Mouse (Mus musculus): ENCODE data around the gene Akap14. TPM values are rescaled to one million over a fixed set of nuclear protein-coding genes. Genes with fewer than 3 reads are reported as not detected.

The Akap14 gene
- polyA plus RNA-seq, 1 experiment, result 0.13 TPM

DNA sequence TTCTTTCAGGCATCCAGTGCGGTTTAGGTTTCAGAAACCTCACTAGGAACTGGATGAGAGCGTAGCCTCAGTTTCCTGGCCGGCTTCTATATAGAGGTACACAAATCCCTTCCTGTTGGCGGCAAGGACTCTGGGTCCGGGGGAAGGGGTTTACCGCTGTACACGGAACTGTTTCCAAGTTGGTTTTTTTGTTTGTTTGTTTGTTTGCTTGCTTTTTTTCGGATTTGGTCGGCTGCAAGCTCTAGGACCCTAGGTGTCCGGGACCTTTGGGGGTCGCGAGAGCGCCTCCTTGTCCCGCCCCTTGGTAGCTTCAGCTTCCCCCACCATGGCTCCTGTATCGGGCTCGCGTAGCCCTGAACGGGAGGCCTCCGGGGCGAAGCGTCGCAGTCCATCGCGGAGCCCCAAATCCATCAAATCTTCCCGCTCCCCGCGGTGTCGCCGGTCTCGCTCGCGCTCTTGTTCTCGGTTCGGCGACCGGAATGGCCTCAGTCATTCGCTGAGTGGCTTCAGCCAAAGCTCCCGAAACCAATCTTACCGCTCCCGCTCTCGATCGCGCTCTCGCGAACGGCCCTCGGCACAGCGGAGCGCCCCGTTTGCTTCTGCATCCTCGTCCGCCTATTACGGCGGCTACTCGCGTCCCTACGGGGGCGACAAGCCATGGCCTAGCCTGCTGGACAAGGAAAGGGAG lies 41.8 kb downstream of the Akap14 start, which contains the start of gene Nkap:
Gene Nkap, plus strand, starts transcription at position 125 of the 688 bp plus-strand sequence.
- TF ChIP-seq CTCF (IDR thresholded peaks at IDR 0.05; ENCODE audit: borderline replicate concordance, control insufficient read depth, extremely low read depth, insufficient read depth, low read length, poor library complexity) (no peak), POLR2A (IDR thresholded peaks at IDR 0.05; ENCODE audit: control insufficient read depth, extremely low read depth, insufficient read depth, low read length, poor library complexity) (no peak; the same call in 1 of the 2 replicates)
- WGBS, result 2% methylated on average over 49 of the region's 58 CpGs
- DNase-seq, result peak; percentile 68

DNA sequence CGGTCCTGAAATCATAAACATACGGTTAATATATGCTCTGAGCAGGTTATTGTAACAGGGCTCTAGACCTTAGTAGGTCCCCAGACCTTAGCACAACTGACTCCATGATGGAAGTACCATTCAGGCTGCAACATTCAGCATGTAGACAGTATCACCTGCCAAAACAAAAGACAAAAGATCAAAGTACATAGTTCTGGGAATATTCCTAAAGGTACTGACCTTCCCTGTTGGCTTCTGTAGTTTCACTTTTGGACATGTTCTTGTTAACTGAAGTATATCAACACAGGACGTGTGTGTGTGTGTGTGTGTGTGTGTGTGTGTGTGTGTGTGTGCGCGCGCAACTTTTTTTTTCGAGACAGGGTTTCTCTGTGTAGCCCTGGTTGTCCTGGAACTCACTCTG lies 43.1 kb downstream of the Akap14 start:
- TF ChIP-seq CTCF (IDR thresholded peaks at IDR 0.05; ENCODE audit: borderline replicate concordance, control insufficient read depth, extremely low read depth, insufficient read depth, low read length, poor library complexity) (no peak), POLR2A (IDR thresholded peaks at IDR 0.05; ENCODE audit: control insufficient read depth, extremely low read depth, insufficient read depth, low read length, poor library complexity) (no peak)
- H3K36me3 ChIP-seq (ENCODE audit: control insufficient read depth, insufficient read depth, low read length), result no peaks in the 10 kb centered on the region
- no peak overlapping the region for H3K27ac ChIP-seq (ENCODE audit: control insufficient read depth, insufficient read depth, low read length)
- peaks cover 5% of the 10 kb centered on the region for H3K4me1 ChIP-seq (replicated peaks; ENCODE audit: control insufficient read depth, insufficient read depth, low read length)
- H3K4me3 ChIP-seq (ENCODE audit: control insufficient read depth, insufficient read depth, low read length), result no peak overlapping the region
- no peaks in the 10 kb centered on the region for H3K27me3 ChIP-seq (ENCODE audit: control insufficient read depth, insufficient read depth, low read length)
- DNase-seq, result no peak
- 96% methylated on average over 7 of the region's 7 CpGs for WGBS

More for the DNA sequence above, 41.8 kb downstream of the Akap14 start, which contains the start of gene Nkap:
- Histone ChIP-seq H3K4me3 (ENCODE audit: control insufficient read depth, insufficient read depth, low read length) (peak within 1 kb of the TSS; percentile 94), H3K4me1 (replicated peaks; ENCODE audit: control insufficient read depth, insufficient read depth, low read length) (peaks cover 5% of the 10 kb centered on the region), H3K36me3 (ENCODE audit: control insufficient read depth, insufficient read depth, low read length) (no peaks in the 10 kb centered on the region), H3K27ac (ENCODE audit: control insufficient read depth, insufficient read depth, low read length) (peak within 1 kb of the TSS; percentile 79), H3K27me3 (ENCODE audit: control insufficient read depth, insufficient read depth, low read length) (no peaks in the 10 kb centered on the region)

DNA sequence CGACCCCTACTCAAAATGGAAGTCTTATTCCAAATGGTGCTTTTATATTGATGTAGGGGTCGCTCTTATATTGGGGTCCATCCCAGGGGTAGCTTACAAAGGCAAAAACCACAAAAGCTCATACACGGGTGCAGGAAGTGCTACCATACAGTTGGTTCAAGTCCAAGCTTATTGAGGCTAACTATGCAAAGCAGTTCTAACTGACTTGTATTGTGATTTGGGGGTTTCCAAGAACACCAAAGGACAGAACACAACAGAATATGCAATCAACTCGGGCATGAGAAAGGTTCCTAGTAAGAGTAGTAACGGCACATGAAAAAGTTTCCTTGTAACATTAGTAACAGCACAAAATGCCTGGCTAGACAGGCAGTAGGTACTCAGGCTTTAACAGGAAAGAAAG lies 48.4 kb downstream of the Akap14 start:
- Histone ChIP-seq H3K4me1 (replicated peaks; ENCODE audit: control insufficient read depth, insufficient read depth, low read length) (no peaks in the 10 kb centered on the region; the same call in 1 of the 2 replicates), H3K27me3 (ENCODE audit: control insufficient read depth, insufficient read depth, low read length) (no peaks in the 10 kb centered on the region)

DNA sequence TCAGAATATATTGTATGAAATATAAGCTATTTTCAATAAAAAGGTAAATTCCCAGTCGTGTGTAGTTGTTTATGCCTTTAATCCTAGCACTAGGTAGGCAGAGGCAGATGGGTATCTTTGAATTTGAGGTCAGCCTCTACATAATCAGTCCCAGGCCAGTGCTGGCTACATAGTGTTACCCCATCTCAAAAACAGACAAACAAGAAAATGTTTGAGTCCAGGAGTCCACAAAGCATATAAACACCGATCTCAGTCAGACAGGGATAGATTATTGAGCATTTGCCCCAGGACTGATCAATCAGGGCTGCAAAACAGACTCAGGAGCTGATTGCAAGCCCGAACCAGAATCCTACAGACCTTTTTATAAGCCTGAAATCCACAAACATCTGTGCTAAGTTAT lies 49.1 kb downstream of the Akap14 start:
- DNase-seq, result no peak
- Histone ChIP-seq H3K4me3 (ENCODE audit: control insufficient read depth, insufficient read depth, low read length) (no peak overlapping the region), H3K27ac (ENCODE audit: control insufficient read depth, insufficient read depth, low read length) (no peak overlapping the region), H3K27me3 (ENCODE audit: control insufficient read depth, insufficient read depth, low read length) (no peaks in the 10 kb centered on the region), H3K36me3 (ENCODE audit: control insufficient read depth, insufficient read depth, low read length) (no peaks in the 10 kb centered on the region), H3K4me1 (replicated peaks; ENCODE audit: control insufficient read depth, insufficient read depth, low read length) (no peaks in the 10 kb centered on the region; the same call in 1 of the 2 replicates)
- TF ChIP-seq POLR2A (IDR thresholded peaks at IDR 0.05; ENCODE audit: control insufficient read depth, extremely low read depth, insufficient read depth, low read length, poor library complexity) (no peak), CTCF (IDR thresholded peaks at IDR 0.05; ENCODE audit: borderline replicate concordance, control insufficient read depth, extremely low read depth, insufficient read depth, low read length, poor library complexity) (no peak)
- 83% methylated on average over 3 of the region's 3 CpGs for WGBS

More for the DNA sequence above, 48.4 kb downstream of the Akap14 start:
- no peak for DNase-seq
- Histone ChIP-seq H3K4me3 (ENCODE audit: control insufficient read depth, insufficient read depth, low read length) (no peak overlapping the region), H3K36me3 (ENCODE audit: control insufficient read depth, insufficient read depth, low read length) (no peaks in the 10 kb centered on the region), H3K27ac (ENCODE audit: control insufficient read depth, insufficient read depth, low read length) (no peak overlapping the region)
- TF ChIP-seq POLR2A (IDR thresholded peaks at IDR 0.05; ENCODE audit: control insufficient read depth, extremely low read depth, insufficient read depth, low read length, poor library complexity) (no peak), CTCF (IDR thresholded peaks at IDR 0.05; ENCODE audit: borderline replicate concordance, control insufficient read depth, extremely low read depth, insufficient read depth, low read length, poor library complexity) (no peak)
- 62% methylated on average over 5 of the region's 5 CpGs for WGBS

DNA sequence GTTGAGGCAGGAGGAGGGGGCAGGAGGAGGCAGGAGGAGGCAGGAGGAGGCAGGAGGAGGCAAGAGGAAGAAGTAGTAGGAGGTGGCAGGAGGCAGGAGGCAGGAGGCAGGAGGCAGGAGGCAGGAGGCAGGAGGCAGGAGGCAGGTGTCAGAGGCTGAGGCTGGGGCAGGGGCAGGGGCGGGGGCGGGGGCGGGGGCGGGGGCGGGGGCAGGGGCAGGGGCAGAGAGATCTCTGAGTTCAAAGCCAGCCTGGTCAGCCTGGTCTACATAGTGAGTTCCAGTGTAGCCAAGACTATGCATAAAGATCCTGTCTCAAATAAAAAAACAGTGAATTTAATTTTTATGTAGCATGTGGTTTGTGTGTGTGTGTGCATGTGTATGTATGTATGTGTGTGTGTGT lies 51.6 kb downstream of the Akap14 start:
- Histone ChIP-seq H3K27ac (ENCODE audit: control insufficient read depth, insufficient read depth, low read length) (no peak overlapping the region), H3K4me1 (replicated peaks; ENCODE audit: control insufficient read depth, insufficient read depth, low read length) (no peaks in the 10 kb centered on the region; the same call in 1 of the 2 replicates), H3K27me3 (ENCODE audit: control insufficient read depth, insufficient read depth, low read length) (no peaks in the 10 kb centered on the region), H3K4me3 (ENCODE audit: control insufficient read depth, insufficient read depth, low read length) (no peak overlapping the region), H3K36me3 (ENCODE audit: control insufficient read depth, insufficient read depth, low read length) (no peaks in the 10 kb centered on the region)
- DNase-seq, result no peak
- TF ChIP-seq POLR2A (IDR thresholded peaks at IDR 0.05; ENCODE audit: control insufficient read depth, extremely low read depth, insufficient read depth, low read length, poor library complexity) (no peak), CTCF (IDR thresholded peaks at IDR 0.05; ENCODE audit: borderline replicate concordance, control insufficient read depth, extremely low read depth, insufficient read depth, low read length, poor library complexity) (no peak)
- no CpG with 5 or more reads among the region's 5 CpGs for WGBS

DNA sequence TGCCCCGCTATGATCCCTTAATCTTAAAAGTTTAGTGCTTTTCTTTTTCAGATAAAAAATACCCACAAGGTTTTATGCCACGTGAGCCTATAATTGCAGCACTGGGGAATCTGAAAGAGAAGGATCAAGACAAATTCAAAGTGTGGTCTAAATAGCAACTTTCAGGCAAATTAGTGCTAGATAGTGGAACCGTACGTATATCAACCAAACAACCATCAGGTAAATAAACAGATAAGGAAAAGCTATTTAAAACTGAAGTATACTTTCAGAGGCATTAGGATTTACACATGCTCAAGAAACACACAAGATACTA lies 57.8 kb downstream of the Akap14 start:
- no peak overlapping the region for H3K27ac ChIP-seq (ENCODE audit: control insufficient read depth, insufficient read depth, low read length)
- TF ChIP-seq POLR2A (IDR thresholded peaks at IDR 0.05; ENCODE audit: control insufficient read depth, extremely low read depth, insufficient read depth, low read length, poor library complexity) (no peak), CTCF (IDR thresholded peaks at IDR 0.05; ENCODE audit: borderline replicate concordance, control insufficient read depth, extremely low read depth, insufficient read depth, low read length, poor library complexity) (no peak)
- H3K27me3 ChIP-seq (ENCODE audit: control insufficient read depth, insufficient read depth, low read length), result no peaks in the 10 kb centered on the region
- no peaks in the 10 kb centered on the region for H3K36me3 ChIP-seq (ENCODE audit: control insufficient read depth, insufficient read depth, low read length)
- peaks cover 3% of the 10 kb centered on the region for H3K4me1 ChIP-seq (replicated peaks; ENCODE audit: control insufficient read depth, insufficient read depth, low read length)
- DNase-seq, result no peak
- no peak overlapping the region for H3K4me3 ChIP-seq (ENCODE audit: control insufficient read depth, insufficient read depth, low read length)
- 92% methylated on average over 4 of the region's 4 CpGs for WGBS

All from thymus, adult 2 months (tissue).